Mouse (Mus musculus) G1E (cell line): ENCODE data around the gene Slc26a5. TPM values are rescaled to one million over a fixed set of nuclear protein-coding genes. Genes with fewer than 3 reads are reported as not detected.

Source experiments
- ATAC-seq: 2 replicates; pipeline ENCODE4 v1.8.0; 2016; ENCODE audit warnings: mild to moderate bottlenecking; ENCODE audit not compliant: insufficient number of reproducible peaks, poor library complexity, low FRiP score, severe bottlenecking; ENCODE audit errors: extremely low read depth
- DNase-seq: peaks from one replicate; pipeline ENCODE4 v3.0.0; 2012; ENCODE audit warnings: low spot score
- H3K27me3 ChIP-seq: 2 replicates; pipeline ENCODE4 v1.6.1; 2012; ENCODE audit warnings: mild to moderate bottlenecking, low read length, inconsistent platforms; ENCODE audit not compliant: insufficient read depth
- H3K36me3 ChIP-seq: replicated peaks from 2 replicates; pipeline ENCODE3; 2012; ENCODE audit warnings: mild to moderate bottlenecking, inconsistent platforms
- H3K4me1 ChIP-seq: 2 replicates; pipeline ENCODE4 v1.6.1; 2012; ENCODE audit warnings: low read depth, low read length, inconsistent platforms, mixed read lengths; ENCODE audit not compliant: insufficient read depth
- H3K4me3 ChIP-seq: 2 replicates; pipeline ENCODE4 v1.5.1; 2012; ENCODE audit warnings: low read depth, mild to moderate bottlenecking, inconsistent platforms, low read length, moderate library complexity, mixed read lengths
- H3K9me3 ChIP-seq: replicated peaks from 2 replicates; pipeline ENCODE4 v1.6.1; 2012; ENCODE audit warnings: inconsistent platforms
- CTCF ChIP-seq: IDR thresholded peaks from 2 replicates; pipeline ENCODE4 v1.5.1; 2012; ENCODE audit warnings: low read depth, low read length, inconsistent platforms, mixed read lengths
- GATA1 ChIP-seq: IDR thresholded peaks from 2 replicates; pipeline ENCODE4 v1.6.1; 2012; ENCODE audit warnings: borderline replicate concordance, low read length, inconsistent platforms, mixed read lengths
- GATA2 ChIP-seq: IDR thresholded peaks from 2 replicates; pipeline ENCODE4 v1.6.1; 2012; ENCODE audit warnings: low read depth, low read length, inconsistent platforms, borderline replicate concordance
- POLR2AphosphoS5 ChIP-seq: IDR thresholded peaks from 2 replicates; pipeline ENCODE4 v1.6.1; 2012; ENCODE audit warnings: low read depth, low read length, inconsistent platforms; ENCODE audit not compliant: insufficient replicate concordance
- TAL1 ChIP-seq: conservative IDR thresholded peaks from 2 replicates; pipeline ENCODE4 v1.6.1; 2012; ENCODE audit warnings: low read depth, low read length, inconsistent platforms, mixed read lengths
- polyA plus RNA-seq: library from polyadenylated mRNA; stranded (reverse); fragments of >175 nt; gene quantifications from 2 replicates; pipeline ENCODE4 v1.2.3, GENCODE M21; 2012
- total RNA-seq, 2 experiments: library from RNA; stranded (forward) in 1 of 2; stranded (reverse) in 1 of 2; fragments of 200-1000 nt in 1 of 2; fragments of >200 nt in 1 of 2; fragmentation: Nextera tagmentation in 1 of 2; gene quantifications; 2 replicates each; pipeline ENCODE4 v1.2.3; 2014 to 2017

The Slc26a5 gene
- total RNA-seq (2014; fragmentation: Nextera tagmentation), result not detected in 2 replicates
- total RNA-seq (2017), result 0.06 TPM in 1 of 2 replicates, not detected in the other
- polyA plus RNA-seq, result not detected in 2 replicates

GRCm38 (mm10) chr5:21865346-21866107 is at the start of gene Slc26a5:
Slc26a5 (minus strand) TSS chr5:21865604.
- H3K4me3 ChIP-seq, result no peak within 1 kb of the TSS
- TF ChIP-seq GATA1 (no peak), TAL1 (no peak), POLR2AphosphoS5 (no peak), CTCF (no peak), GATA2 (no peak)
- ATAC-seq, result no peak

GRCm38 (mm10) chr5:21914776-21915175 is 49.4 kb upstream of the Slc26a5 start:
- Histone ChIP-seq H3K9me3 (no peaks in the 10 kb centered on the region), H3K27me3 (peaks cover 2% of the 10 kb centered on the region; the same call in 1 of the 2 replicates), H3K4me3 (no peak overlapping the region), H3K36me3 (no peaks in the 10 kb centered on the region), H3K4me1 (no peaks in the 10 kb centered on the region)
- no peak for ATAC-seq
- TF ChIP-seq CTCF (no peak), POLR2AphosphoS5 (no peak), TAL1 (no peak), GATA1 (no peak), GATA2 (no peak)
- no peak for DNase-seq

More at GRCm38 (mm10) chr5:21865346-21866107, at the start of gene Slc26a5:
- Histone ChIP-seq H3K27me3 (peaks cover 3% of the 10 kb centered on the region; the same call in 1 of the 2 replicates), H3K36me3 (no peaks in the 10 kb centered on the region), H3K4me1 (no peaks in the 10 kb centered on the region), H3K9me3 (no peaks in the 10 kb centered on the region)
- no peak for DNase-seq

- no peak for ATAC-seq
- Histone ChIP-seq H3K36me3 (no peaks in the 10 kb centered on the region), H3K9me3 (peaks cover 3% of the 10 kb centered on the region; the same call in 1 of the 2 replicates), H3K4me3 (no peak overlapping the region), H3K4me1 (no peaks in the 10 kb centered on the region), H3K27me3 (peaks cover 2% of the 10 kb centered on the region; the same call in 1 of the 2 replicates)
- TF ChIP-seq TAL1 (no peak), GATA2 (no peak), CTCF (no peak), POLR2AphosphoS5 (no peak)
- DNase-seq, result no peak
Measured at GRCm38 (mm10) chr5:21912835-21913530, 47.6 kb upstream of the Slc26a5 start.

DNA sequence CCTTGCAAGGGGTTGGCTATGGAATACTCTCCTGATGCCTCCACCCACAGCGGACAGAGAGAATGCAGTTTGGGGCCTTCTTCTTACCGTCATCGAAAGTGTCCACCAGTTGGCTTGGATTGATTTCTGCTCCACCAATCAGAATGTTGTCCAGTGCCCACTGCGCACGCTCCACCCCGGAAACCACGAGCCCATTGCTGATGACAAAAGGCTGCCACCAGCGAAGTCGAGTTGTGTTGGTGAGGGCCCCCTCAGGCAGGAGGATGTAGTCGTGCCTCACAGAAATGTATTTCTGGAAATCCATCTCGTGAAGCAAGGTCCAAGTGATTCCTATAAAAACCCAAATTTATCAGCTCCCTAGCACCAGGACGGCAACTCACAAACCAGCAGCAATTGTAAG is 45.3 kb upstream of the Slc26a5 start:
- no peak for TF ChIP-seq GATA2
- no peak for TF ChIP-seq TAL1
- TF ChIP-seq GATA1, result no peak
- no peak for TF ChIP-seq POLR2AphosphoS5
- TF ChIP-seq CTCF, result no peak
- no peak for DNase-seq
- no peaks in the 10 kb centered on the region for H3K4me1 ChIP-seq
- no peak for ATAC-seq
- no peaks in the 10 kb centered on the region for H3K36me3 ChIP-seq
- peaks cover 2% of the 10 kb centered on the region; the same call in 1 of the 2 replicates for H3K27me3 ChIP-seq
- H3K9me3 ChIP-seq, result peaks cover 3% of the 10 kb centered on the region; the same call in 1 of the 2 replicates
- H3K4me3 ChIP-seq, result no peak overlapping the region

DNA sequence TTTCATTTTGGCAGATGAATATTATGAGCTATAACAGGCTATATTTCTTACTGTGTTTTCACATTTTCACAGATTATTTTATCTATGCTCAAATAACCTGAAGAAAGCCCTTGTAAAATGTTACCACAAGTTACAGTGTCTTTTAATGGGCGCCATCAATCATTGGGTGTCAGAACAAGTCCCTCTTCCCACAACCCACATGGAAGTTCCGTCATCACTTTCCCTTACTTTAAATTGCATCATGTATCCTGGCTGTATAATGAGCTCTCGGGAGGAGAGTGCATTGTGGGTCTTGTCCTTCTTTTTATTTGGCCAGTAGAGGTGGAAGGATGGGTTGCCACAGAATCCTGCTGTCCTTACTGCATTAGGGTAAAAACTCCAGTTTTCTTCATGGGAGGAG is 44.3 kb upstream of the Slc26a5 start:
- ATAC-seq (no peak), DNase-seq (no peak)
- peaks cover 2% of the 10 kb centered on the region; the same call in 1 of the 2 replicates for H3K27me3 ChIP-seq
- no peaks in the 10 kb centered on the region for H3K4me1 ChIP-seq
- H3K9me3 ChIP-seq, result peaks cover 3% of the 10 kb centered on the region; the same call in 1 of the 2 replicates
- no peaks in the 10 kb centered on the region for H3K36me3 ChIP-seq
- TF ChIP-seq POLR2AphosphoS5, result no peak
- no peak for TF ChIP-seq GATA1
- TF ChIP-seq CTCF, result no peak
- no peak for TF ChIP-seq GATA2
- TF ChIP-seq TAL1, result no peak
- H3K4me3 ChIP-seq, result no peak overlapping the region

DNA sequence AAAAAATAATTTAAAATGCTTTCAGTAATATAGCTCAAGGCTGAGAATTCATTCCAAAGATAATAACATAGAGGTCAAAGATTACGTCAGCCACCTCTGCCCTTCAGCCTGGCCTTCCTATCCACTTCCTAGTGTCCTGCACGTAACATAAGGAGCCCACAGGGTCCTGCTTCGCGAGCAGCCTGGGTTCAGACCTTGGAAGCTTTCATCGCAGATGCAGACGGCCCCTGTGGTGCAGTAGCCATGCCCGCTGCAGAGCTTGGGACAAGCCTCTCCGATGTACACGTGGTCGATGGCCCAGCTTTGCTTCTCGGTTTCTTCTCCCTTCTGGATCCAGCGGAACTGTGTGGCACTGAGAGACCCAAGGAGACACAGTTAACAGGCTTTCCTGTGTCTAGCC is 36.0 kb upstream of the Slc26a5 start:
- no peak for TF ChIP-seq GATA2
- no peak for TF ChIP-seq CTCF
- TF ChIP-seq POLR2AphosphoS5, result no peak
- TF ChIP-seq TAL1, result no peak
- TF ChIP-seq GATA1, result no peak
- Histone ChIP-seq H3K27me3 (peaks cover 6% of the 10 kb centered on the region; the same call in 1 of the 2 replicates), H3K4me1 (no peaks in the 10 kb centered on the region), H3K9me3 (no peaks in the 10 kb centered on the region), H3K4me3 (no peak overlapping the region), H3K36me3 (no peaks in the 10 kb centered on the region)
- DNase-seq (no peak), ATAC-seq (no peak)
